Mouse (Mus musculus): ENCODE results near the gene Clcnkb.

DNA sequence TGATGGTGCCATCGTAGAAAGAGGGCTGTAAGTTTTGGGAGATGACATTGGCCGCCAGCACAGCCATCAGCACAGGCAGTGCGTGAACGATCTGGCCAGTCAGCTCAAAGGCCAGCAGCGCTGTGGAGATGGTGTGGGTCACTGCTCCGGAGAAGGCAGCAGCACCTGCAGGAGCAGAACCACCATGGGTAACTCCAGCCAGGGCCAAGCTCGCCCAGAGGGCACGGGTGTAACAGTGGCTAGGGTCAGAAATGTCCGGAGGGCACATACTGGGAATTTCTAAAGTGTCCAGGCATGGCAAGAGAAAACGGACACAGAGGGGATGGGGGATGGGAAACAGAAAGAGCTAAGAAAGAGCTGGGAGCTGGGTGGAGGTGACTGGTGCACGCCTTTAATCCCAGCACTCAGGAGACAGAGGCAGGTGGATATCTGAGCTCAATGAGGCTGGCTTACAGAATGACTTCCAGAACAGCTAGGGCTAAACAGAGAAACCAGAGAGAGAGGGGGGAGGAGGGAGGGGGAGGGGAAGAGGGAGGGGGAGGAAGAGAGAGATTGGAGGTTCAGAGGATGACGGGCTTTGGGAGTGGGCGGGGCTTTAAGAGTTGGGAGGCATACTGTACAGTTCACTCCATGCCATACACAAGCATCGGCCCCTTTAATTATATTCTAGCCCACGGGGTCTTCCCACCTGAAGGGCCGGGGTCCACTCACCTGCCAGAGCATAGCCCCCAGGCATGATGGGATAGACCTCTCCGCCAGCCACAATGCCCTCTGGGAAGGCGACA is 26.3 kb downstream of the Clcnkb start:
- TF ChIP-seq POLR2A (IDR thresholded peaks at IDR 0.05; ENCODE audit: insufficient read depth, low read depth, low read length) (no peak), CTCF (IDR thresholded peaks at IDR 0.05) (no peak), EP300 (IDR thresholded peaks at IDR 0.05; ENCODE audit: insufficient read depth, low read depth, low read length) (no peak)
